Mouse (Mus musculus) C2C12 (cell line): ENCODE measurements at regions not wholly inside any gene's neighbourhood (a gene's known extent, or its start where the extent isn't known, plus 50 kb on each side); places are given as distances from the start of the nearest gene placed in this dataset.

ENCODE experiments used
- CTCF ChIP-seq: IDR thresholded peaks from one replicate; pipeline ENCODE4 v1.5.1; 2011; ENCODE audit not compliant: control insufficient read depth, insufficient read depth, insufficient read length
- MYOG ChIP-seq: IDR thresholded peaks from one replicate; pipeline ENCODE4 v1.6.1; 2011; ENCODE audit not compliant: control insufficient read depth, insufficient read length; ENCODE audit errors: extremely low read depth
- USF1 ChIP-seq: IDR thresholded peaks from one replicate; pipeline ENCODE4 v1.6.1; 2011; ENCODE audit warnings: low read depth, mild to moderate bottlenecking, control low read depth, moderate library complexity

GRCm38 (mm10) chr1:106449795-106450194, 264.3 kb downstream of the Bcl2 start:
- TF ChIP-seq CTCF, result no peak
- no peak for TF ChIP-seq USF1
- TF ChIP-seq MYOG, result no peak
